Mouse (Mus musculus) CH12F3 (cell line): ENCODE data around the gene Mta1.

Experiments used
- in situ Hi-C: fragments of 300-500 bp; cut with MboI; formaldehyde crosslinking; loops from 2 replicates; pipeline ENCODE4 v1.14.3; 2020; ENCODE audit warnings: low sequenced_read_pairs

Gene Mta1

GRCm38 (mm10) chr12:113097040-113097439 is 1.0 kb upstream of the Mta1 start:
- in situ Hi-C loops = no loop called here

GRCm38 (mm10) chr12:113098530-113099151 is 563 bp downstream of the Mta1 start:
- in situ Hi-C loops = no loop called here

- in situ Hi-C loops = loop anchor here (10.0 kb wide), 1 partner anchor 95 kb away; the partner anchor contains the start of gene Brf1
Measured at GRCm38 (mm10) chr12:113099470-113100237, 1.6 kb downstream of the Mta1 start.

DNA sequence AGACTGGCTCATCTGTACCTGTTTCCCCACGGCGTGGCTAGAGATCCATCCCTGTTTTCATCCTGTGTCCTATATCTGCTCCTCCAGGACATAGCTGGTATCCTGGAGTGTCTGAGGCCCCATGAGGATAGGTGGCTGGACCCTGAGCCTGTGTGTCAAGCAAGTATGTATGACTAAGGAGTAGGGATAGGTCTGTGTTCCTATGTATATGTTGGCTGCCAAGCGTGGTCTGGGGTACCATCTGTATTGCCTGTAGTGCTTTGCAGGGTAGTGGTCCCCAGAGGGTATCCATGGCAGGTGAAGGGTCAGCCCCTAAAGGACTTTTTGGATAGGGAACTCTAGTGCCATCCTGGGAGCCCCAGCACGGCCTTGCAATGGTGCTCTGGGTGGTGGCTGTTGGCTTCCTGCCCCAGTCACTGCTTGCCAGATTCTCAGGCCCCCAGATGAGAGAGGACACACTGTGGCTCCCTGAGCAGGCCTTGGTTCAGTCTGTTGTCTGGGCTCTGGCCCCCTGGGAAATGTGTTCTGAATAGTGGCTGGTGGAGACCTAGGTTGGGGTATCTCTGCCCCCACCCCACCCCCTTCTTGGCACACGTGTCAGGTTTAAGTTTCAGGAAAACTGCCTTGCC is 2.5 kb downstream of the Mta1 start:
- in situ Hi-C loops = loop anchor here (10.0 kb wide), 1 partner anchor 96 kb away; the partner anchor contains the start of gene Brf1

GRCm38 (mm10) chr12:113101251-113101960 is 3.3 kb downstream of the Mta1 start:
- in situ Hi-C loops = loop anchor here (10.0 kb wide), 1 partner anchor 97 kb away; the partner anchor contains the start of gene Brf1

DNA sequence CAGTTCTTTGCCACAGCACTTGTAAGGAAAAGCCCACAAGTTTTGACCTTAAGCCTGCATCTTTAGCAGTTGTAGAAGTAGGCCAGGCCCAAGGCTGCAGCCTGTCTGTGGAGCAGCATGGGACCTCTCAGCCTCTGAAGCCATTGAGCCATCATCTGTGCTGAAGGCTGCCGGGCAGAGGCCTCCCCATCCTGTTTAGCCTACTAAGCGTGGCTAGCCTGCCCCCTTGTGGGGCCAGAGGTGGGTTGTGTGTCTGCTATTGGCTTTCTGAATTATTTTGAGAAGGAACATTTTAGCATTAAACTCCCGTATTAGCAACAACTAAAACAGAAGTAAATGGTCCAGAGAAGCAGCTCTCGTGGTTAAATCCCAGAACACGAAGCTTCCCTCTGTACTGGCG is 4.4 kb downstream of the Mta1 start:
- in situ Hi-C loops = loop anchor here (10.0 kb wide), 1 partner anchor 98 kb away; the partner anchor contains the start of gene Brf1

- in situ Hi-C loops = loop anchor here (10.0 kb wide), 1 partner anchor 99 kb away; the partner anchor contains the start of gene Brf1
Measured at GRCm38 (mm10) chr12:113103846-113104451, 5.9 kb downstream of the Mta1 start.

DNA sequence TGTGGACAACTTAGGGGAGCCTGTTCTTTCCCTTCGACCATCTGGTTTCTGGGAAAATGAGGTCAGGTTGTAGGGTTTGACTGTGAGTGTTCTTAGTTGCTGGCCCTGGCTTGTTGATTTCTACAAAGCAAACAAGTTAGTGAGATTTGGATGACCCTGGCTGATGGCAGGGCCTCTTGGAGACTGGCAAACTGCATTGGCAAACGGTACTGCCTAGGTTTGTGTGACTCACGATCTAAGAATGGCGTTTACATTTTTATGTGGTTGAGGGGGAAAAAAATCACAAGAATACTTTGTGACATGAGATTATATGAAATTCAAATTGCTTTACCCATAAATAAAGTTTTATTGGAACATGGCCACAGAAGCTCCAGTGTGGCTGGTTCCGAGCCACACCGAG is 8.3 kb downstream of the Mta1 start:
- in situ Hi-C loops = loop anchor here (10.0 kb wide), 1 partner anchor 102 kb away; the partner anchor contains the start of gene Brf1

DNA sequence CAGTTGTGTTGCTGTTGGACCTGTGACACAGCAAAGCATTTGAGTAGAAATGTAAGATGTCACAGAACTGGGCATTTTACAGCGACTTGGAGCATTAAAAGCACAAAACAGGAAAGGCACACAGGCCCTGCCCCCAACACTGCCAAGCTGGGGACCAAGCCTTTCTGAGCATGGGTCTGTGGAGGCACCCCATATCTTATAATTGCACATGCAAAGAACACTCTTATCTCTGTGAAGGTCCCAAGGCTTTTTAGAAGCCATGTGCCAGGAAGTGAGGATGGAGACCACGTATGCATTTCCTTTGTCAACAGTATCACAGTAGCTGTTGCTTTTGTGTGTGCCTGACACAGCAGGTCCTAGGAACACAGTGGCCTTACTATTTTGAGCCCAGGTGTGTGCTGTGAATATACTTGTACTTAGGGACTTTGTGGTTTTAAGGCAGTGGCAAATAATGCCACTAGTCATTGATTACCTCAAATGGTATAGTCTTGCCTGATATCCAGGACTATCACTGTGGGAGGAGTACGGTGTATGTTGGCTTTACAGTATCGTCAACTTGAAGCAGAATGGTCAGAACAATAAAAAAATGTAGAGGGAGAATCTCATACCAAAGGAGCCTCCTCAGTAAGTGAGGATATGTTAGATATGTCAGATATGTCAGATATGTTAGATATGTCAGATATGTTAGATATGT is 9.5 kb downstream of the Mta1 start:
- in situ Hi-C loops = loop anchor here (10.0 kb wide), 1 partner anchor 103 kb away; the partner anchor contains the start of gene Brf1

DNA sequence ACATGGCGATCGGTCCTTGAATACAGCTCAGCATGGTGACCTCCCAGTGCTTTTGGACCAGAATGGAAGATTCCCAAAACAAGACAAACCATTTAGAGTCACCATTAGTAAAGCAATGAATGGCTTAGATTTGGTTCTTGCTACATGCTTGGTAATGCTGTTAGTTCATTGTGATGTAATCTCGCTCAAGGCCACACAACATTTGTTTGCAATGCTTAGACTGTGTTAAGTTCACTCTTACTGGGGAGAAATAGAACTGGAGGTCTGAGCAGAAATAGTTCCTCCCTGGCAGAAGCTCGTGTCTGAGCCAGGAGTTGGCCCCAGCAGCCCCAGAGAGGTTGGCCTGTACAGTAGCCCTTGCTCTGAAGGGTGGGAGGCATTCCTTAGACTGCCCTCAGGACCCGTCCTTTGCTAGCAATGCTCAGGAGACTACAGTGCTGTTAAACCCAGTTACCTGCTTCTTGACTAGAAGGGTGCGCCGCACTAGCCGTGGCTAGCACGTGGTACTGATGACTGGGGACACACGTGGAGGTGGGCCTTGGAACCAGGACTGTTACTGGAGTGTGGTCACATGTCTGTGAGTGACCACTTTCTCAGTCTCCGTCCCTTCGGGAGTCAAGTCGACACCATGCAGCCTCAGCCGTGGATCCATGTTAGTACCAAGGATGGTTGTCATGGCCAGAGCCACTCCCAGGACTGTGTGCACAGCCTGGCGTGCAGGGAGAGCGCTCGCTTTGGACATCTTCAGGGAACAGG is 10.6 kb downstream of the Mta1 start:
- in situ Hi-C loops = loop anchor here (10.0 kb wide), 1 partner anchor 104 kb away; the partner anchor contains the start of gene Brf1

GRCm38 (mm10) chr12:113109801-113110200 is 11.7 kb downstream of the Mta1 start:
- in situ Hi-C loops = loop anchor here (10.0 kb wide), 1 partner anchor 105 kb away; the partner anchor contains the start of gene Brf1

- in situ Hi-C loops = no loop called here
Measured at GRCm38 (mm10) chr12:113114141-113114540, 16.1 kb downstream of the Mta1 start.

- in situ Hi-C loops = no loop called here
Measured at GRCm38 (mm10) chr12:113114856-113115538, 16.9 kb downstream of the Mta1 start.

DNA sequence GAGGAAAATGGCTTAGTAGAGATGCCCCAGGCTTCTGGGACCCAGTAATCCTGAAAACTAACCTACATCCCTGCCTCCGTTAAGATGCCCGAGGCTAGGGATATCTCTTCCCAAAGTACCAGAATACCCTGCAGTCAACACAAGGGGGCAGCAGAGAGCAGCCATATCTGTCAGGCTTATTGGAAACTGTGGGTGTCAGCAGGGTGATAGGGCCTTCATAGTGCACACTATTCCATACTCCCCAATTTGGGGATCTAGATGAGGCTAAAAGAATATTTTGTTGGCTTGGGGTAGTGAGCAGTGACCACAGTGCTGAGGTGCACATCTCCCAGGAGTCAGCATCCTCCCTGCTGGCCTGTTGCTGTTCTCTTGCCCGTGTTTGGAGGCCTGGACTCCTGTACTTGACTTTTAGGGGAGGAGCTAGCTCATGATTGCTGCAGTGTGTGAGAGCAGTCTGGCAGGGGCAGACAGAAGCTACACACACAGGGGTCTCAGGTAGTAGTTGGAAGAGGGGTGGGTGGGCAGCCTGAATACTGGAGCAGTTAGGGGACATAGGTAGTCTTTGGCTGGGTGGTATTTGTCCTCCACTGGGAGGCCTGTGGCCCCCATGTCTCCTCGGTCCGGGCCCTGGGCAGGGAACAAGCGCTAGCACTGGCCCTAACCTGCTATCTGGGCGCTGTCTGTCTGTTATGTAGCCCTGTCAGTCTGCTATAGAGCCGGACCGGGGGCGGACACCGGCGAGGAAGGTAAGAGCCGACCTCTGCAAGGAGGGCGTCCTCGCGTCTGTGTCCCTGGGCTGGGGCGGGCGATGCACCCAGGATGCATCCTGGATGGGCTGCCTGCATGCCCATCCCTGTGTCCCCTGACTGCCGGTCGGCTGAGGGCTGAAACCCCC is 21.7 kb downstream of the Mta1 start:
- in situ Hi-C loops = no loop called here

- in situ Hi-C loops = no loop called here
Measured at GRCm38 (mm10) chr12:113124726-113125125, 26.6 kb downstream of the Mta1 start.

DNA sequence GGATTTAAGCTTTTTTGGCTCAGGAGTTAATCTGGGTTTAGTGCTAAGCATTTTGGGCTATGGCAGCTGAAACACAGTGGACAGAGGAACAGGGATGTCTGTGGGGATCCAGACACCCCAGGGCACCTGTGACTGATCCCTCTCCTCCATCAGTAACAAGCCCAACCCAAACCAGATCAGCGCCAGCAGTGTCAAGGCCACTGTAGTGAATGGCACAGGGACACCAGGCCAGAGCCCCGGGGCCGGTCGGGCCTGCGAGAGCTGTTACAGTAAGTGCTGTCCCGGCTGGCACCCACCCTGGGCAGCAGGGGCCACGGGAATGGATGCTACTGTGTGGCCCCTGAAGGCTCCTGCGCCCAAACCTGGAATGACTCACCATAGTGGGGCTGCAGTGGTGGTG is 32.7 kb downstream of the Mta1 start:
- in situ Hi-C loops = no loop called here

GRCm38 (mm10) chr12:113131601-113132000 is 33.5 kb downstream of the Mta1 start:
- in situ Hi-C loops = no loop called here
